Mouse (Mus musculus): ENCODE measurements around the gene Grifin. TPM values are rescaled to one million over a fixed set of nuclear protein-coding genes. Genes with fewer than 3 reads are reported as not detected.

Grifin gene
- not detected in 2 replicates for polyA plus RNA-seq (2016; fragmentation: Nextera tagmentation; extraction: Ambion mirVana)

- 80% methylated on average over 4 of the region's 4 CpGs for WGBS
- DNase-seq (ENCODE audit: extremely low spot score, low spot score), result no peak
- no peaks in the 10 kb centered on the region for H3K36me3 ChIP-seq (replicated peaks)
- peaks cover 67% of the 10 kb centered on the region for H3K4me1 ChIP-seq
- no peak within 1 kb of the TSS for H3K4me3 ChIP-seq
- no peaks in the 10 kb centered on the region for H3K27me3 ChIP-seq (ENCODE audit: poor library complexity, severe bottlenecking)
- no peaks in the 10 kb centered on the region for H3K9me3 ChIP-seq
- H3K27ac ChIP-seq, result peak within 1 kb of the TSS; percentile 84
These were observed at the start of gene Grifin for GRCm38 (mm10) chr5:140564896-140565295. Gene Grifin, minus strand, starts transcription at chr5:140565071.

- peaks cover 64% of the 10 kb centered on the region for H3K36me3 ChIP-seq (replicated peaks)
- DNase-seq (ENCODE audit: extremely low spot score, low spot score), result no peak
- no peak overlapping the region for H3K4me3 ChIP-seq
- peak overlapping the region; percentile 40; the same call in 1 of the 2 replicates for H3K27ac ChIP-seq
- H3K27me3 ChIP-seq (ENCODE audit: poor library complexity, severe bottlenecking), result peaks cover 35% of the 10 kb centered on the region
- WGBS, result 95% methylated on average over 10 of the region's 10 CpGs
- peaks cover 73% of the 10 kb centered on the region for H3K4me1 ChIP-seq
- no peaks in the 10 kb centered on the region for H3K9me3 ChIP-seq
These were observed 49.3 kb upstream of the Grifin start for GRCm38 (mm10) chr5:140614141-140614540.

- H3K36me3 ChIP-seq (replicated peaks), result peaks cover 52% of the 10 kb centered on the region
- DNase-seq (ENCODE audit: extremely low spot score, low spot score), result no peak
- 28% methylated on average over 18 of the region's 18 CpGs for WGBS
- H3K27ac ChIP-seq, result peak overlapping the region; percentile 95
- H3K4me1 ChIP-seq, result peaks cover 91% of the 10 kb centered on the region
- no peaks in the 10 kb centered on the region for H3K9me3 ChIP-seq
- peak overlapping the region; percentile 70 for H3K4me3 ChIP-seq
- peaks cover 55% of the 10 kb centered on the region for H3K27me3 ChIP-seq (ENCODE audit: poor library complexity, severe bottlenecking)
These were observed 47.3 kb upstream of the Grifin start for GRCm38 (mm10) chr5:140612191-140612590.

GRCm38 (mm10) chr5:140611611-140612185 is 46.8 kb upstream of the Grifin start:
- DNase-seq (ENCODE audit: extremely low spot score, low spot score), result peak; percentile 80
- Histone ChIP-seq H3K27ac (peak overlapping the region; percentile 95), H3K4me1 (peaks cover 92% of the 10 kb centered on the region), H3K36me3 (replicated peaks) (peaks cover 47% of the 10 kb centered on the region), H3K27me3 (ENCODE audit: poor library complexity, severe bottlenecking) (peaks cover 60% of the 10 kb centered on the region), H3K4me3 (peak overlapping the region; percentile 70), H3K9me3 (no peaks in the 10 kb centered on the region)
- 7% methylated on average over 15 of the region's 15 CpGs for WGBS

- peak; percentile 86 for DNase-seq (ENCODE audit: extremely low spot score, low spot score)
- Histone ChIP-seq H3K4me1 (peaks cover 92% of the 10 kb centered on the region), H3K36me3 (replicated peaks) (peaks cover 41% of the 10 kb centered on the region), H3K4me3 (peak overlapping the region; percentile 70), H3K9me3 (no peaks in the 10 kb centered on the region), H3K27me3 (ENCODE audit: poor library complexity, severe bottlenecking) (peaks cover 66% of the 10 kb centered on the region), H3K27ac (peak overlapping the region; percentile 95)
- 1% methylated on average over 21 of the region's 21 CpGs for WGBS
These were observed 46.2 kb upstream of the Grifin start for GRCm38 (mm10) chr5:140611021-140611583.

GRCm38 (mm10) chr5:140610273-140611011 is 45.6 kb upstream of the Grifin start:
- peak; percentile 55 for DNase-seq (ENCODE audit: extremely low spot score, low spot score)
- WGBS, result 0% methylated on average over 30 of the region's 30 CpGs
- Histone ChIP-seq H3K27ac (peak overlapping the region; percentile 95), H3K27me3 (ENCODE audit: poor library complexity, severe bottlenecking) (peaks cover 72% of the 10 kb centered on the region), H3K4me1 (peaks cover 95% of the 10 kb centered on the region), H3K9me3 (no peaks in the 10 kb centered on the region), H3K4me3 (peak overlapping the region; percentile 70), H3K36me3 (replicated peaks) (peaks cover 36% of the 10 kb centered on the region)

- peak overlapping the region; percentile 95 for H3K27ac ChIP-seq
- no peaks in the 10 kb centered on the region for H3K9me3 ChIP-seq
- H3K27me3 ChIP-seq (ENCODE audit: poor library complexity, severe bottlenecking), result peaks cover 80% of the 10 kb centered on the region
- H3K36me3 ChIP-seq (replicated peaks), result peaks cover 29% of the 10 kb centered on the region
- 2% methylated on average over 13 of the region's 13 CpGs for WGBS
- H3K4me3 ChIP-seq, result peak overlapping the region; percentile 70
- peaks cover 95% of the 10 kb centered on the region for H3K4me1 ChIP-seq
- no peak for DNase-seq (ENCODE audit: extremely low spot score, low spot score)
These were observed 44.8 kb upstream of the Grifin start for GRCm38 (mm10) chr5:140609511-140610272.

- WGBS, result under 1% methylated on average over 16 of the region's 16 CpGs
- Histone ChIP-seq H3K27me3 (ENCODE audit: poor library complexity, severe bottlenecking) (peaks cover 85% of the 10 kb centered on the region), H3K4me3 (peak overlapping the region; percentile 70), H3K9me3 (no peaks in the 10 kb centered on the region), H3K4me1 (peaks cover 89% of the 10 kb centered on the region), H3K27ac (peak overlapping the region; percentile 95), H3K36me3 (replicated peaks) (peaks cover 18% of the 10 kb centered on the region)
- peak; percentile 79 for DNase-seq (ENCODE audit: extremely low spot score, low spot score)
These were observed 43.8 kb upstream of the Grifin start for GRCm38 (mm10) chr5:140608634-140609015.

- no peaks in the 10 kb centered on the region for H3K9me3 ChIP-seq
- H3K27ac ChIP-seq, result peak overlapping the region; percentile 95
- peaks cover 87% of the 10 kb centered on the region for H3K4me1 ChIP-seq
- H3K4me3 ChIP-seq, result peak overlapping the region; percentile 70
- under 1% methylated on average over 17 of the region's 17 CpGs for WGBS
- H3K27me3 ChIP-seq (ENCODE audit: poor library complexity, severe bottlenecking), result peaks cover 85% of the 10 kb centered on the region
- H3K36me3 ChIP-seq (replicated peaks), result peaks cover 12% of the 10 kb centered on the region
- DNase-seq (ENCODE audit: extremely low spot score, low spot score), result no peak
These were observed 43.2 kb upstream of the Grifin start for GRCm38 (mm10) chr5:140607836-140608633.

- Histone ChIP-seq H3K36me3 (replicated peaks) (peaks cover 4% of the 10 kb centered on the region), H3K4me1 (peaks cover 82% of the 10 kb centered on the region), H3K9me3 (no peaks in the 10 kb centered on the region), H3K4me3 (peak within 1 kb of the TSS; percentile 70), H3K27me3 (ENCODE audit: poor library complexity, severe bottlenecking) (peaks cover 79% of the 10 kb centered on the region), H3K27ac (peak within 1 kb of the TSS; percentile 95)
- DNase-seq (ENCODE audit: extremely low spot score, low spot score), result peak; percentile 97
- WGBS, result under 1% methylated on average over 91 of the region's 91 CpGs
These were observed 42.3 kb upstream of the Grifin start, which contains the start of gene Lfng for GRCm38 (mm10) chr5:140607001-140607835. Gene Lfng, plus strand, starts transcription at chr5:140607320.

GRCm38 (mm10) chr5:140606386-140606785 is 41.5 kb upstream of the Grifin start:
- Histone ChIP-seq H3K9me3 (no peaks in the 10 kb centered on the region), H3K4me3 (peak overlapping the region; percentile 70), H3K27me3 (ENCODE audit: poor library complexity, severe bottlenecking) (peaks cover 72% of the 10 kb centered on the region), H3K4me1 (peaks cover 79% of the 10 kb centered on the region), H3K36me3 (replicated peaks) (no peaks in the 10 kb centered on the region), H3K27ac (peak overlapping the region; percentile 95)
- 0% methylated on average over 23 of the region's 23 CpGs for WGBS
- no peak for DNase-seq (ENCODE audit: extremely low spot score, low spot score)
